21 mouse cellular contexts compared by ENCODE assay signal in the genomic region with DNA sequence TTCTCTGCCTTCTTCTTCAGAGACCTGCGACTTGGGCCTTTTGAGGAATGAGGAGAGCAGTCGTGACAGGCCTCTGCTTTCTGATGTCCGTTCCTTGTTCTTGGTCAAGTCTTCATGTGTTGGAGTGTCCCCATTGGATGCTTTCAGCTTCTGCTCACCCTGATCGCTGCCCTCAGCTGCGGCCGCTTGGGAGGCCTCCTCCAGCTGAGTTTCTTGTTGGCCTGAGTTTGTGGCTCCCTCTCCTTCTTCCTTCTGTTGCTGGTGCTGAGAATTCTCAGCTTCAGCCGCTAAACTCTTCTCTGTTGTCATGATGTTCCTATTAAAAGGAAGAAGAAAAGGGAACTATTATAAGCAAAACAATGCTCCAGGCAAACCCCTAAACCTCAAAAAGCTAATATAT.
"Had no signal": no experiment of that assay in that cellular context is flagged by ENCODE, and none has a peak within 500 bp of the region (broad histone marks: within the 10 kb centered on the region; RNA-seq: fewer than 3 reads in every experiment).

No protein-coding gene starts in this region.

- DNase-seq: lung, adult 2 months; lung, postnatal 14 days; lung, postnatal 36 days; midbrain, embryonic 14.5 days; retina, postnatal 1 day; right cerebral cortex, adult 18-20 months; right cerebral cortex, postnatal 25 days; right cerebral cortex, postnatal 4 days; spleen, adult 18-20 months; thymus, adult 18-20 months; thymus, postnatal 25 days; thymus, postnatal 4 days had no signal

- H3K27ac ChIP-seq: liver, embryonic 14.5 days; lung, embryonic 15.5 days; midbrain, embryonic 10.5 days; midbrain, embryonic 12.5 days; neural tube, embryonic 13.5 days; neural tube, embryonic 15.5 days had no signal

- ATAC-seq: lung, postnatal 0 days; midbrain, embryonic 16.5 days had no signal

- H3K9me3 ChIP-seq: lung, embryonic 15.5 days; midbrain, embryonic 10.5 days; midbrain, embryonic 12.5 days; neural tube, embryonic 13.5 days; neural tube, embryonic 15.5 days had no signal

- H3K4me3 ChIP-seq: lung, embryonic 15.5 days; midbrain, embryonic 10.5 days; midbrain, embryonic 12.5 days; myocyte; neural tube, embryonic 13.5 days; neural tube, embryonic 15.5 days had no signal

- H3K9ac ChIP-seq: liver, embryonic 14.5 days; lung, embryonic 15.5 days; midbrain, embryonic 12.5 days; neural tube, embryonic 13.5 days; neural tube, embryonic 15.5 days had no signal

- H3K4me1 ChIP-seq: lung, embryonic 15.5 days; neural tube, embryonic 15.5 days had no signal

- H3K27me3 ChIP-seq: lung, embryonic 15.5 days; midbrain, embryonic 12.5 days; neural tube, embryonic 13.5 days; neural tube, embryonic 15.5 days had no signal

- H3K4me2 ChIP-seq: lung, embryonic 15.5 days; midbrain, embryonic 12.5 days; neural tube, embryonic 13.5 days; neural tube, embryonic 15.5 days had no signal
